Mouse (Mus musculus): ENCODE results near the gene Stxbp5. TPM values are rescaled to one million over a fixed set of nuclear protein-coding genes. Genes with fewer than 3 reads are reported as not detected.
"Not testable (repeated sequence)": the region's sequence is repeated elsewhere in the genome, so short reads cannot be mapped to it uniquely, and the experiment has no call there.

The Stxbp5 gene
- polyA plus RNA-seq, 1 experiment from 2014 or later: 2.9 TPM

GRCm38 (mm10) chr10:9899086-9899485 lies 1.8 kb downstream of the Stxbp5 start:
- Histone ChIP-seq H3K27ac (ENCODE audit: low read length) (no peak overlapping the region), H3K9me3 (replicated peaks; ENCODE audit: control insufficient read depth, low read length) (no peaks in the 10 kb centered on the region), H3K4me1 (ENCODE audit: control insufficient read depth, insufficient read depth, low read length) (0 out of 2 replicates have a peak, but pooled peaks cover 4% of the 10 kb centered on the region), H3K4me2 (ENCODE audit: low read depth, low read length) (peak overlapping the region; percentile 94), H3K9ac (ENCODE audit: low read length) (peak overlapping the region; percentile 94; the same call in 1 of the 2 replicates), H3K36me3 (ENCODE audit: control insufficient read depth, insufficient read depth) (peaks cover 4% of the 10 kb centered on the region; the same call in 1 of the 2 replicates), H3K4me3 (ENCODE audit: low read length) (peak overlapping the region; percentile 95), H3K27me3 (ENCODE audit: control insufficient read depth, insufficient read depth, low read length) (no peaks in the 10 kb centered on the region)
- ATAC-seq (replicated peaks; ENCODE audit: extremely low read depth, insufficient read depth, low FRiP score): no peak
- 10% methylated on average over 7 of the region's 7 CpGs for WGBS

- Histone ChIP-seq H3K4me1 (ENCODE audit: control insufficient read depth, insufficient read depth, low read length) (0 out of 2 replicates have a peak, but pooled peaks cover 6% of the 10 kb centered on the region), H3K27ac (ENCODE audit: low read length) (no peak overlapping the region), H3K9me3 (replicated peaks; ENCODE audit: control insufficient read depth, low read length) (no peaks in the 10 kb centered on the region), H3K36me3 (ENCODE audit: control insufficient read depth, insufficient read depth) (peaks cover 4% of the 10 kb centered on the region; the same call in 1 of the 2 replicates), H3K9ac (ENCODE audit: low read length) (no peak overlapping the region), H3K27me3 (ENCODE audit: control insufficient read depth, insufficient read depth, low read length) (no peaks in the 10 kb centered on the region), H3K4me2 (ENCODE audit: low read depth, low read length) (no peak overlapping the region), H3K4me3 (ENCODE audit: low read length) (no peak overlapping the region)
- no peak for ATAC-seq (replicated peaks; ENCODE audit: extremely low read depth, insufficient read depth, low FRiP score)
- 77% methylated on average over 5 of the region's 5 CpGs for WGBS
These were observed 3.0 kb downstream of the Stxbp5 start for GRCm38 (mm10) chr10:9897852-9898251.

- H3K27ac ChIP-seq (ENCODE audit: low read length): no peak overlapping the region
- no peak overlapping the region for H3K4me2 ChIP-seq (ENCODE audit: low read depth, low read length)
- 33% methylated on average over 2 of the region's 2 CpGs for WGBS
- no peaks in the 10 kb centered on the region for H3K9me3 ChIP-seq (replicated peaks; ENCODE audit: control insufficient read depth, low read length)
- peaks cover 4% of the 10 kb centered on the region; the same call in 1 of the 2 replicates for H3K36me3 ChIP-seq (ENCODE audit: control insufficient read depth, insufficient read depth)
- no peak overlapping the region for H3K4me3 ChIP-seq (ENCODE audit: low read length)
- no peaks in the 10 kb centered on the region for H3K27me3 ChIP-seq (ENCODE audit: control insufficient read depth, insufficient read depth, low read length)
- H3K9ac ChIP-seq (ENCODE audit: low read length): no peak overlapping the region
- peaks cover 5% of the 10 kb centered on the region for H3K4me1 ChIP-seq (ENCODE audit: control insufficient read depth, insufficient read depth, low read length)
- no peak for ATAC-seq (replicated peaks; ENCODE audit: extremely low read depth, insufficient read depth, low FRiP score)
These were observed 7.3 kb downstream of the Stxbp5 start for GRCm38 (mm10) chr10:9893562-9893961.

- Histone ChIP-seq H3K4me1 (ENCODE audit: control insufficient read depth, insufficient read depth, low read length) (peaks cover 5% of the 10 kb centered on the region), H3K4me2 (ENCODE audit: low read depth, low read length) (no peak overlapping the region), H3K9ac (ENCODE audit: low read length) (no peak overlapping the region), H3K4me3 (ENCODE audit: low read length) (no peak overlapping the region), H3K27ac (ENCODE audit: low read length) (no peak overlapping the region), H3K9me3 (replicated peaks; ENCODE audit: control insufficient read depth, low read length) (no peaks in the 10 kb centered on the region), H3K27me3 (ENCODE audit: control insufficient read depth, insufficient read depth, low read length) (no peaks in the 10 kb centered on the region), H3K36me3 (ENCODE audit: control insufficient read depth, insufficient read depth) (no peaks in the 10 kb centered on the region; the same call in 1 of the 2 replicates)
- no peak for ATAC-seq (replicated peaks; ENCODE audit: extremely low read depth, insufficient read depth, low FRiP score)
- WGBS: 64% methylated on average over 8 of the region's 8 CpGs
These were observed 11.2 kb downstream of the Stxbp5 start for GRCm38 (mm10) chr10:9889651-9890050.

- Histone ChIP-seq H3K27me3 (ENCODE audit: control insufficient read depth, insufficient read depth, low read length) (no peaks in the 10 kb centered on the region), H3K27ac (ENCODE audit: low read length) (no peak overlapping the region), H3K4me3 (ENCODE audit: low read length) (no peak overlapping the region), H3K4me1 (ENCODE audit: control insufficient read depth, insufficient read depth, low read length) (peaks cover 5% of the 10 kb centered on the region), H3K36me3 (ENCODE audit: control insufficient read depth, insufficient read depth) (no peaks in the 10 kb centered on the region; the same call in 1 of the 2 replicates), H3K4me2 (ENCODE audit: low read depth, low read length) (no peak overlapping the region), H3K9me3 (replicated peaks; ENCODE audit: control insufficient read depth, low read length) (no peaks in the 10 kb centered on the region), H3K9ac (ENCODE audit: low read length) (no peak overlapping the region)
- WGBS: 62% methylated on average over 4 of the region's 4 CpGs
- ATAC-seq (replicated peaks; ENCODE audit: extremely low read depth, insufficient read depth, low FRiP score): peak; percentile 65; the same call in 1 of the 2 replicates
These were observed 12.2 kb downstream of the Stxbp5 start for GRCm38 (mm10) chr10:9888655-9889054.

GRCm38 (mm10) chr10:9881781-9882320 lies 19.0 kb downstream of the Stxbp5 start:
- not testable (repeated sequence) for H3K27ac ChIP-seq (ENCODE audit: low read length); ATAC-seq (replicated peaks; ENCODE audit: extremely low read depth, insufficient read depth, low FRiP score); H3K4me1 ChIP-seq (ENCODE audit: control insufficient read depth, insufficient read depth, low read length); H3K4me2 ChIP-seq (ENCODE audit: low read depth, low read length); H3K27me3 ChIP-seq (ENCODE audit: control insufficient read depth, insufficient read depth, low read length); H3K9ac ChIP-seq (ENCODE audit: low read length); H3K36me3 ChIP-seq (ENCODE audit: control insufficient read depth, insufficient read depth); H3K4me3 ChIP-seq (ENCODE audit: low read length); H3K9me3 ChIP-seq (replicated peaks; ENCODE audit: control insufficient read depth, low read length)
- 93% methylated on average over 5 of the region's 5 CpGs for WGBS

- no peak for ATAC-seq (replicated peaks; ENCODE audit: extremely low read depth, insufficient read depth, low FRiP score)
- 68% methylated on average over 6 of the region's 6 CpGs for WGBS
- no peak overlapping the region for H3K4me3 ChIP-seq (ENCODE audit: low read length)
These were observed 20.7 kb downstream of the Stxbp5 start for GRCm38 (mm10) chr10:9880070-9880728.

GRCm38 (mm10) chr10:9878821-9879489 lies 21.9 kb downstream of the Stxbp5 start:
- H3K9ac ChIP-seq (ENCODE audit: low read length): no peak overlapping the region
- ATAC-seq (replicated peaks; ENCODE audit: extremely low read depth, insufficient read depth, low FRiP score): no peak
- no peaks in the 10 kb centered on the region for H3K9me3 ChIP-seq (replicated peaks; ENCODE audit: control insufficient read depth, low read length)
- H3K27ac ChIP-seq (ENCODE audit: low read length): no peak overlapping the region
- no peak overlapping the region for H3K4me2 ChIP-seq (ENCODE audit: low read depth, low read length)
- no peaks in the 10 kb centered on the region for H3K27me3 ChIP-seq (ENCODE audit: control insufficient read depth, insufficient read depth, low read length)
- no peak overlapping the region for H3K4me3 ChIP-seq (ENCODE audit: low read length)
- WGBS: 74% methylated on average over 6 of the region's 6 CpGs
- H3K4me1 ChIP-seq (ENCODE audit: control insufficient read depth, insufficient read depth, low read length): peaks cover 6% of the 10 kb centered on the region; the same call in 1 of the 2 replicates
- H3K36me3 ChIP-seq (ENCODE audit: control insufficient read depth, insufficient read depth): no peaks in the 10 kb centered on the region

More at GRCm38 (mm10) chr10:9880070-9880728, 20.7 kb downstream of the Stxbp5 start:
- H3K27ac ChIP-seq (ENCODE audit: low read length): no peak overlapping the region
- no peaks in the 10 kb centered on the region for H3K27me3 ChIP-seq (ENCODE audit: control insufficient read depth, insufficient read depth, low read length)
- no peaks in the 10 kb centered on the region for H3K36me3 ChIP-seq (ENCODE audit: control insufficient read depth, insufficient read depth)
- no peak overlapping the region for H3K4me2 ChIP-seq (ENCODE audit: low read depth, low read length)
- H3K4me1 ChIP-seq (ENCODE audit: control insufficient read depth, insufficient read depth, low read length): peaks cover 6% of the 10 kb centered on the region; the same call in 1 of the 2 replicates
- H3K9ac ChIP-seq (ENCODE audit: low read length): no peak overlapping the region
- no peaks in the 10 kb centered on the region for H3K9me3 ChIP-seq (replicated peaks; ENCODE audit: control insufficient read depth, low read length)

- Histone ChIP-seq H3K9ac (ENCODE audit: low read length) (no peak overlapping the region), H3K4me1 (ENCODE audit: control insufficient read depth, insufficient read depth, low read length) (peaks cover 6% of the 10 kb centered on the region; the same call in 1 of the 2 replicates), H3K27me3 (ENCODE audit: control insufficient read depth, insufficient read depth, low read length) (no peaks in the 10 kb centered on the region), H3K4me2 (ENCODE audit: low read depth, low read length) (no peak overlapping the region), H3K9me3 (replicated peaks; ENCODE audit: control insufficient read depth, low read length) (no peaks in the 10 kb centered on the region), H3K4me3 (ENCODE audit: low read length) (no peak overlapping the region), H3K36me3 (ENCODE audit: control insufficient read depth, insufficient read depth) (no peaks in the 10 kb centered on the region), H3K27ac (ENCODE audit: low read length) (no peak overlapping the region)
- 73% methylated on average over 3 of the region's 3 CpGs for WGBS
- no peak for ATAC-seq (replicated peaks; ENCODE audit: extremely low read depth, insufficient read depth, low FRiP score)
These were observed 25.0 kb downstream of the Stxbp5 start for GRCm38 (mm10) chr10:9875905-9876304.
